Mouse (Mus musculus): Measurements from ENCODE around the gene Ubl5.
"Not testable (repeated sequence)": the region's sequence is repeated elsewhere in the genome, so short reads cannot be mapped to it uniquely, and the experiment has no call there.

Gene Ubl5

DNA sequence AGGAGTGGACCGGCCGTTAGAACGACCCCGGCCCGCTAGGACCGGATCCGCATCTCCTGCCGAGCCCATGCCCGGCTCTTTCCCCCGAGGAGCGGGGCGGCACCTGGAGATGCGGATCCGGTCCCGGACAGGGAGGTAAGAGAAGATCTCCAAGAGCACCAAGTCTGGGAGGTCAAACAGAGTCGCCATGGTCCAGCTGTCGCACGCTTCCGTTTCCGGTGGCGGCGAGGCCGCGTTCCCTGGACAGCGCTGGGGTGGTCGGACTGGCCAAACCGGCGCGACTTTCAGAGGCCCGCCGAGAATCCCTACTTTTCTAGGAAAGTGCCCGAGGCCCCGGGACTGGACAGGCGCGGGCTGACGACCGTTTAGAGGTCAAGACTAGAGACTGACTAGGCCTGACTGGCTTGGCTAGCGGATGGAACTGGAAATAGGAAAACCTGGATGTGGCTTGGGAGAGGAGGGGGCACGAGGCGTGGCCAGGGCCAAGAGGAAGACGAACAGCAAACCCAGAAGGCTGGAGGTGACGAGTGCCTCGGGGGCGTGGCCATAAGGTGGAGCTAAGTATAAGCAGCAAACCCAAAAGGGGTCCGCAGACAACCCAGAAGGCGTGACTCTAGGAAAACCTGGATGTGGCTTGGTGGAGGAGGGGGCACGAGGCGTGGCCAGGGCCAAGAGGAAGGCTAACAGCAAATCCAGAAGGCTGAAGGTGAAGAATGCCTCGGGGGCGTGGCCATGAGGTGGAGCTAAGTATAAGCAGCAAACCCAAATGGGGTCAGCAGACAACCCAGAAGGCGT is at the start of gene Ubl5:
TSS of gene Ubl5 (plus strand) at position 778 of the 795 bp plus-strand sequence.
- peak; percentile 33 for DNase-seq (ENCODE audit: low spot score)

- DNase-seq (ENCODE audit: low spot score): no peak
Observed at GRCm38 (mm10) chr9:20601270-20601669, 41.4 kb upstream of the Ubl5 start.

- DNase-seq (ENCODE audit: low spot score): no peak
Observed at GRCm38 (mm10) chr9:20606269-20606668, 36.4 kb upstream of the Ubl5 start.

GRCm38 (mm10) chr9:20607100-20607974 is 35.3 kb upstream of the Ubl5 start:
- DNase-seq (ENCODE audit: low spot score): peak; percentile 84

- no peak for DNase-seq (ENCODE audit: low spot score)
Observed at GRCm38 (mm10) chr9:20609831-20610464, 32.7 kb upstream of the Ubl5 start.

GRCm38 (mm10) chr9:20611976-20612375 is 30.7 kb upstream of the Ubl5 start:
- DNase-seq (ENCODE audit: low spot score): no peak

GRCm38 (mm10) chr9:20616685-20617084 is 26.0 kb upstream of the Ubl5 start:
- no peak for DNase-seq (ENCODE audit: low spot score)

- DNase-seq (ENCODE audit: low spot score): no peak
Observed at GRCm38 (mm10) chr9:20631332-20631731, 11.3 kb upstream of the Ubl5 start.

GRCm38 (mm10) chr9:20635676-20636075 is 7.0 kb upstream of the Ubl5 start:
- not testable (repeated sequence) for DNase-seq (ENCODE audit: low spot score)

DNA sequence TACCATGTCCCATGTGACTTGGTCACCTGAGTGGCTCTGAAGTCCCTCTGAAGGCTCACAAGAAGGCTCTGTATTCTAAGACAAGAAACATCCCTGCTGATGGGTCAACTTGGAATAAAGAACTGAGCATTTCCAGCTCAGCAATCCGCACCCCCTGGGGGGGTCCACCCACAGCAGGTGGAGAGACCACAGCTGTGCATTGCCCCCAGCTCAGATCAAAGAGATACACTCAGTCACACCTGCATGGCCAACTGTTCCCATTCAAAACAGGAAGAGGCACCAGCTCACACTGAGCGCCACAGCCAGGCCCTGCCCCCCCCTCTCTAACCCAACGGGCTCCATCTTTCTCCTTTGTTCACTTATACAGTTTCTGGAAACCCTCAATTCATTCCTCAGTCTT is 6.4 kb upstream of the Ubl5 start:
- no peak for DNase-seq (ENCODE audit: low spot score)

DNA sequence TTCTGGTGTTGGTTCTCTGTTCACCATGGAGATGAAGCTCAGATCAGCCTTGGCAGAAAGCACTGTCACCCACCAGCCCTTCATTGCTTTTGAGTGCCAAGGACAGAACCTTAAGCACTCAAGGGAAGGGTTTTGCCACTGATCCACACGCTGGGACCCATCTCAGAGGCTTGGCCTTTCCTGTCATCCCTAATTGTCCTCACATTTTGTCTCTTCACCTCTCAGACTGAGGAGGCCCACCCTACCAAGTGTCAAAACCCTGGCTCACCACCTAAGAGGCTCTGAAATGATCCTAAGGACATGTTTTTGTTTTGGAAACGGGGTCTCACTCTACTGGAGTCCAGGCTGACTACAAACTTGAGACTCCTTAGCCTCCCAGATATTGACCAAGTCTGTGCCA is 5.9 kb upstream of the Ubl5 start:
- no peak for DNase-seq (ENCODE audit: low spot score)

- no peak for DNase-seq (ENCODE audit: low spot score)
Observed at GRCm38 (mm10) chr9:20638552-20638951, 4.1 kb upstream of the Ubl5 start.

DNA sequence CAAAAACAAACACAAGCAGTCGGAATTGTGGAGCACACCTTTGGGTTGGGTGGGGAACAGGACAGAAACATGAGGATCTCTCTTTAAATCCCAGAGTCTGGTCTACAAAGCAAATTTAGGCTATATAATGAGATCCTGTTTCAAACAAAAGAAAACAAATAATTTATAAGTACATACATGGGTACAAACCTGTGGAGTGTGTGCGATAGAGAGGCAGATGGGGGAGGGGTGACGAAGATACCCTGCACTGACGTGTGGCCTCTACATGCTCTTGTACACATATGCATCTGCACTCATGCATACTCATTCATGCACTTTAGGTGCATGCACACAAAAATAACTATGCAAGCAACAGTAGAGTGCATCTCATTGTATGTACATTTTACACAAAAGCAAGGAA is 3.2 kb upstream of the Ubl5 start:
- no peak for DNase-seq (ENCODE audit: low spot score)

DNA sequence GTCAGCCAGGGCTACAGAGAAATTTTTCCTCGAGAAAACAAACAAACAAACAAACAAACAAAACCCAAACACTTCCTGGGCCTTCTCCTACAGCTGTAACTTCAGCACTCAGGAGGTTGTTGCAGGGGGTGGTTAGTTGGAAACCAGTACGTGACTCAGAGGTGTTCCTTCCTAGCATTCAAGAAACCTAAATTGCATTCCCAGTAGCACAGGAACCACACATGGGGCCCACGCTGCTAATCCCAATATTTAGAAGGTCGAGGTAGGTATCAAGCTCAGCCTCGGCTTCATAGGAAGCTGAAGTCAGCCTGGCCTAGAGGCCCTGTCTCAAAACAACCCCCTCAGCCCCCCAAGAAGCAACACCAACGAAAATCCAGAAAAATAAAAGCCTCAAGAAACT is 1.2 kb upstream of the Ubl5 start:
- no peak for DNase-seq (ENCODE audit: low spot score)

- DNase-seq (ENCODE audit: low spot score): peak; percentile 65
Observed at GRCm38 (mm10) chr9:20642896-20643466, 303 bp downstream of the Ubl5 start.

- DNase-seq (ENCODE audit: low spot score): no peak
Observed at GRCm38 (mm10) chr9:20643781-20644180, 1.1 kb downstream of the Ubl5 start.

- peak; percentile 67 for DNase-seq (ENCODE audit: low spot score)
Observed at GRCm38 (mm10) chr9:20644360-20645081, 1.8 kb downstream of the Ubl5 start, which contains the start of gene Fbxl12. Fbxl12 (minus strand) TSS chr9:20644767.

DNA sequence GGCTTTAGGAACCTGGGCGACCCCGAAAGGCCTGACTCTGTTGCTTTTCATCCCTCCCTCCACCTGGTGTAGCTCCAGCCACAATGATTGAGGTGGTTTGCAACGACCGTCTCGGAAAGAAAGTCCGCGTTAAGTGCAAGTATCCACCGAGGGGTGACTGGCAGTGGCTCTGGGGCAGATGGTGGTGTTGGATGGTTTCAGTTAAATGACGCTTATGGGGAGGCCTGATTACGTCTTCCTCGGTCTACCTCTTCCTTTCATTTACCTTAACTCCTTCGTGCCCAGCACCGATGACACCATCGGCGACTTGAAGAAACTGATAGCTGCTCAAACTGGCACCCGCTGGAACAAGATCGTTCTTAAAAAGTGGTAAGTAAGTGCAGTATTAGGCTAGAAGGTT is 2.4 kb downstream of the Ubl5 start:
- peak; percentile 23 for DNase-seq (ENCODE audit: low spot score)

DNA sequence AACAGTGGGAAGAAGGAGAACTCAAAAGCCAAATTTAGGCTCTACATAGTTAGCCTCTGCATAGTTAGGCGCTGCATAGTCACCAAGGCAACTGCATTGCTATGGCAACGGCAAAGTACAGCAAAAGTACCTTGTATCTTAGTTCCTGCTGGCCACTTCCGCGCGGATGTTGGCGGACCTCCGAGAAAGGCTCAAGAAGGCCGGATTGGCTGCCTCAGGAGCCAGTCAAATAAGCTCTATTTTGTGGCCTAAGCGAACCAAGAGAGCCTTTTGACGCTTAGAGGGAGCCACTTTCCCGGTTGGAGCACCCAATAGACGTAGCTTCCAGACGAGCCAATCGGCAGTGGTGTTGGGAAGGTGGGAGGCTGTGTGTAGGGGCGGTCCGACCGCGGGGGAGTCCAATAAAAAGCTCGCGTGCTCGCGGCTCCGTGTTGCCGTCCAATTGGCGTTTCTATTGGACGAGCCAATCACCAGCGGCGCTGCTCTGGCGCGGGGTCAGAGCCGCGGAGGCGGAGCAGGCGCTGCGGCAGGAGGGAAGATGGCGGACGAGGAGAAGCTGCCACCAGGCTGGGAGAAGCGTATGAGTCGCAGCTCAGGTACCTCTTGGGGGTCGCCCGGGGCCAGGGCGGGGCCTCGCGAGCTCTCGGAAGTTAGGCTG is 9.1 kb downstream of the Ubl5 start, which contains the start of gene Pin1:
TSS of gene Pin1 (plus strand) at position 494 of the 658 bp plus-strand sequence.
- peak; percentile 95 for DNase-seq (ENCODE audit: low spot score)

GRCm38 (mm10) chr9:20652260-20652658 is 9.6 kb downstream of the Ubl5 start:
- no peak for DNase-seq (ENCODE audit: low spot score)

DNA sequence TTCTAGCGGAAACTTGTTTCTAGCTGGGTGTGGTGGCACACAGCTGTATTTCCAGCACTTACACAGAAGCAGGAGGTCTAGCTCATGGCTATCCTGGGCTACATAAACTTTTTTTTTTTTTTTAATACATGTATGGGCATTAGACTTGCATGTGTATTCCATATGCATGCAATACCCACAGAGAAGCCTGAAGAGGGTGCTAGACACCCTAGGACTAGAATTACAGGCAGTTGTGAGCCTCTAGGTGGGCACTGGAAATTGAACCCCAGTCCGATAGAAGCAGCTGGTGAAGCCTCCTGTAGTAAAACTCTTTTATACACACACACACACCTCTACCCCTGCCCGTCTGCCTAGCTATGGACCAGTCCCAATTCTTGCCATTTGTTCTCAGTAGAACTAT is 11.2 kb downstream of the Ubl5 start:
- DNase-seq (ENCODE audit: low spot score): no peak
